Mouse (Mus musculus) stomach, postnatal 0 days (tissue): ENCODE measurements at regions not wholly inside any gene's neighbourhood (a gene's known extent, or its start where the extent isn't known, plus 50 kb on each side); places are given as distances from the start of the nearest gene placed in this dataset.

Experiments
- CTCF ChIP-seq: IDR thresholded peaks from 2 replicates; pipeline ENCODE4 v1.5.1; 2016; ENCODE audit warnings: antibody characterized with exemption, low read depth, mild to moderate bottlenecking, moderate library complexity
- EP300 ChIP-seq: optimal IDR thresholded peaks from 2 replicates; pipeline ENCODE3; 2016; ENCODE audit warnings: antibody characterized with exemption

DNA sequence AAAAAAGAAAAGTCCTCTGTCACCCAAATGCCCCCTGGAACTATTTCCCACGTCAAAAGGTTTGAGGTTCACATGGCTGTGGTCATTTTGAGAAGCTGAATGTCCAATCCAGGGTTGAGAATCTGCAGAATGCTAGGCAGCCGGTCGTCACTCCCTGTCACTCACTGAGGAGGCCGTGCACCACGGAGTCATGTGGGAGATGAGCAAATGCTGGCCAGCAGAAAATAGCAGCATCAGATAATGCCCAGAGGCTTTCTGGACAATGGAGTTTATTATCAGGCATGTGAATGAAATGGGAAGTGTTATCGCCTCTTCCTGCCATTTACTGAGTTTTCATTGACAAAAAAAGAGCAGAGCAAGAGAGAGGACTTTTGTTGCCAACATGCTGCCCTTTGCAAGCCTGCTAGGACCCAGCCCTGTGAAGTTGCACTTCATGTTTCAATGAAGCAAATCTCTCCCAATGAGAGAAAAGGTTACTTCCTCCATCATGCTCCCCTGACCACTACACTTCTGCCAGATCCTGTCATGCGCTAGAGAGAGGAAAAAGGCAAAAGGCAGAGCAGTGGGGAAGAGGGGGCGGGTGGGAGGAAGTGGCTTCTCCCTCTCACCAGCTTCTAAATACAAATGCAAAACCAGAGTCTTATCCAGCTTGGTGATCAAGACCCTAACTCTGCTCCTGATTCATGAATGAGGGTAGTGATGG lies 228.3 kb downstream of the Gsdmc2 start:
- TF ChIP-seq CTCF = no peak
- TF ChIP-seq EP300 = no peak
